Mouse (Mus musculus): ENCODE results near the gene Hist1h4c. TPM values are rescaled to one million over a fixed set of nuclear protein-coding genes. Genes with fewer than 3 reads are reported as not detected.

The Hist1h4c gene
- polyA plus RNA-seq, 1 experiment from 2014 or later: 6.6 TPM

GRCm38 (mm10) chr13:23742007-23742406 is 43.8 kb upstream of the Hist1h4c start:
- no peaks in the 10 kb centered on the region for H3K9me3 ChIP-seq (ENCODE audit: control insufficient read depth, low read length)
- H3K4me3 ChIP-seq (ENCODE audit: low read length): no peak overlapping the region
- no peaks in the 10 kb centered on the region for H3K36me3 ChIP-seq (ENCODE audit: control insufficient read depth, insufficient read depth, low read length)
- H3K27ac ChIP-seq (ENCODE audit: low read length): 0 out of 2 replicates have a peak overlapping the region, but pooled peaks have one; percentile 6
- no peak for ATAC-seq (ENCODE audit: low read depth)
- no peak overlapping the region for H3K4me2 ChIP-seq (ENCODE audit: low read depth, low read length)
- peaks cover 15% of the 10 kb centered on the region for H3K4me1 ChIP-seq (replicated peaks; ENCODE audit: control insufficient read depth, insufficient read depth, low read length)
- H3K9ac ChIP-seq (ENCODE audit: low read length): no peak overlapping the region
- H3K27me3 ChIP-seq (ENCODE audit: control insufficient read depth, insufficient read depth, low read depth, low read length): no peaks in the 10 kb centered on the region

GRCm38 (mm10) chr13:23740910-23741309 is 42.7 kb upstream of the Hist1h4c start:
- Histone ChIP-seq H3K4me3 (ENCODE audit: low read length) (peak overlapping the region; percentile 71; the same call in 1 of the 2 replicates), H3K4me1 (replicated peaks; ENCODE audit: control insufficient read depth, insufficient read depth, low read length) (peaks cover 15% of the 10 kb centered on the region), H3K27ac (ENCODE audit: low read length) (peak overlapping the region; percentile 100; the same call in 1 of the 2 replicates), H3K36me3 (ENCODE audit: control insufficient read depth, insufficient read depth, low read length) (no peaks in the 10 kb centered on the region), H3K9ac (ENCODE audit: low read length) (no peak overlapping the region), H3K4me2 (ENCODE audit: low read depth, low read length) (peak overlapping the region; percentile 92), H3K9me3 (ENCODE audit: control insufficient read depth, low read length) (no peaks in the 10 kb centered on the region), H3K27me3 (ENCODE audit: control insufficient read depth, insufficient read depth, low read depth, low read length) (no peaks in the 10 kb centered on the region)
- 47% methylated on average over 5 of the region's 5 CpGs for WGBS
- ATAC-seq (ENCODE audit: low read depth): no peak

- no peaks in the 10 kb centered on the region for H3K36me3 ChIP-seq (ENCODE audit: control insufficient read depth, insufficient read depth, low read length)
Observed at GRCm38 (mm10) chr13:23740256-23740840, 42.1 kb upstream of the Hist1h4c start.

GRCm38 (mm10) chr13:23739922-23740252 is 41.6 kb upstream of the Hist1h4c start:
- Histone ChIP-seq H3K9ac (ENCODE audit: low read length) (peak overlapping the region; percentile 92), H3K4me2 (ENCODE audit: low read depth, low read length) (peak overlapping the region; percentile 92), H3K4me1 (replicated peaks; ENCODE audit: control insufficient read depth, insufficient read depth, low read length) (peaks cover 15% of the 10 kb centered on the region), H3K36me3 (ENCODE audit: control insufficient read depth, insufficient read depth, low read length) (no peaks in the 10 kb centered on the region), H3K4me3 (ENCODE audit: low read length) (peak overlapping the region; percentile 71), H3K27ac (ENCODE audit: low read length) (peak overlapping the region; percentile 100), H3K9me3 (ENCODE audit: control insufficient read depth, low read length) (no peaks in the 10 kb centered on the region), H3K27me3 (ENCODE audit: control insufficient read depth, insufficient read depth, low read depth, low read length) (no peaks in the 10 kb centered on the region)
- under 1% methylated on average over 14 of the region's 14 CpGs for WGBS
- no peak for ATAC-seq (ENCODE audit: low read depth)

More at GRCm38 (mm10) chr13:23740256-23740840, 42.1 kb upstream of the Hist1h4c start:
- Histone ChIP-seq H3K9ac (ENCODE audit: low read length) (peak overlapping the region; percentile 92), H3K4me1 (replicated peaks; ENCODE audit: control insufficient read depth, insufficient read depth, low read length) (peaks cover 15% of the 10 kb centered on the region), H3K4me2 (ENCODE audit: low read depth, low read length) (peak overlapping the region; percentile 92), H3K4me3 (ENCODE audit: low read length) (peak overlapping the region; percentile 71), H3K9me3 (ENCODE audit: control insufficient read depth, low read length) (no peaks in the 10 kb centered on the region), H3K27me3 (ENCODE audit: control insufficient read depth, insufficient read depth, low read depth, low read length) (no peaks in the 10 kb centered on the region), H3K27ac (ENCODE audit: low read length) (peak overlapping the region; percentile 100)
- 17% methylated on average over 13 of the region's 13 CpGs for WGBS
- no peak for ATAC-seq (ENCODE audit: low read depth)

DNA sequence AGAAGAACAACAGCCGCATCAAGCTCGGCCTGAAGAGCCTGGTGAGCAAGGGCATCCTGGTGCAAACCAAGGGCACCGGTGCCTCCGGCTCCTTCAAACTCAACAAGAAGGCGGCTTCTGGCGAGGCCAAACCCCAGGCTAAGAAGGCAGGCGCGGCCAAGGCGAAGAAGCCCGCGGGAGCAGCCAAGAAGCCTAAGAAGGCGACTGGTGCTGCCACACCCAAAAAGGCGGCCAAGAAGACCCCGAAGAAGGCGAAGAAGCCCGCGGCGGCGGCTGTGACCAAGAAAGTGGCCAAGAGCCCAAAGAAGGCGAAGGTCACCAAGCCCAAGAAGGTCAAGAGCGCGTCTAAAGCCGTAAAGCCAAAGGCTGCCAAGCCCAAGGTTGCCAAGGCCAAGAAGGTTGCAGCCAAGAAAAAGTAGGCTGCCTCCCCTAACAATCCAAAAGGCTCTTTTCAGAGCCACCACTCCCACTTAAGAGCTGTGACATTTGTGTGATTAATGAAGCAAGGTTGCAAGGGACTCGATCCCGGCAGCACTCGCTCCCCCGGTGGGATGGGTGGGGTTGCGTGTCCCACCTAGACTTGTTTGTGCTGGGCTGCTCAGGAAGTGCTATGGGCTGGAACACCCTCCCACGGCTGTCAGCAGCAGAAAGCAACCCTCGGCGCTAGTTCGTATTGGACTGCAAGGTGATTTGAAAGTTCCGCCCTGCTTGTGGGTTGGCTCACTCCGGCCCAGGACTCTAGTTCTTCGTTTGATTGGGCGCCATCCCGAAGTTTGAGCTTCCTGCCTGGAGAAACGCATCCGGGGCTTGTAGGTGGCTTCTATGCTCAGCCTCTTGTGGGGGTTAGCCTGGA is 41.0 kb upstream of the Hist1h4c start:
- H3K36me3 ChIP-seq (ENCODE audit: control insufficient read depth, insufficient read depth, low read length): no peaks in the 10 kb centered on the region
- H3K27me3 ChIP-seq (ENCODE audit: control insufficient read depth, insufficient read depth, low read depth, low read length): no peaks in the 10 kb centered on the region
- peak overlapping the region; percentile 71 for H3K4me3 ChIP-seq (ENCODE audit: low read length)
- peak; percentile 89 for ATAC-seq (ENCODE audit: low read depth)
- WGBS: under 1% methylated on average over 39 of the region's 39 CpGs
- H3K4me2 ChIP-seq (ENCODE audit: low read depth, low read length): peak overlapping the region; percentile 92
- H3K27ac ChIP-seq (ENCODE audit: low read length): peak overlapping the region; percentile 100
- H3K9me3 ChIP-seq (ENCODE audit: control insufficient read depth, low read length): no peaks in the 10 kb centered on the region
- peak overlapping the region; percentile 92 for H3K9ac ChIP-seq (ENCODE audit: low read length)
- H3K4me1 ChIP-seq (replicated peaks; ENCODE audit: control insufficient read depth, insufficient read depth, low read length): peaks cover 15% of the 10 kb centered on the region

GRCm38 (mm10) chr13:23738677-23739068 is 40.4 kb upstream of the Hist1h4c start, which contains the start of gene Hist1h1c:
Gene Hist1h1c (plus strand): TSS chr13:23738808.
- H3K4me2 ChIP-seq (ENCODE audit: low read depth, low read length): peak within 1 kb of the TSS; percentile 92
- H3K9me3 ChIP-seq (ENCODE audit: control insufficient read depth, low read length): no peaks in the 10 kb centered on the region
- H3K27me3 ChIP-seq (ENCODE audit: control insufficient read depth, insufficient read depth, low read depth, low read length): no peaks in the 10 kb centered on the region
- peaks cover 13% of the 10 kb centered on the region for H3K4me1 ChIP-seq (replicated peaks; ENCODE audit: control insufficient read depth, insufficient read depth, low read length)
- WGBS: under 1% methylated on average over 31 of the region's 38 CpGs
- peak within 1 kb of the TSS; percentile 71 for H3K4me3 ChIP-seq (ENCODE audit: low read length)
- no peaks in the 10 kb centered on the region for H3K36me3 ChIP-seq (ENCODE audit: control insufficient read depth, insufficient read depth, low read length)
- H3K27ac ChIP-seq (ENCODE audit: low read length): peak within 1 kb of the TSS; percentile 100
- ATAC-seq (ENCODE audit: low read depth): peak; percentile 93
- peak within 1 kb of the TSS; percentile 92 for H3K9ac ChIP-seq (ENCODE audit: low read length)

GRCm38 (mm10) chr13:23738041-23738440 is 39.8 kb upstream of the Hist1h4c start:
- Histone ChIP-seq H3K4me1 (replicated peaks; ENCODE audit: control insufficient read depth, insufficient read depth, low read length) (peaks cover 10% of the 10 kb centered on the region; the same call in 1 of the 2 replicates), H3K36me3 (ENCODE audit: control insufficient read depth, insufficient read depth, low read length) (no peaks in the 10 kb centered on the region), H3K27ac (ENCODE audit: low read length) (peak overlapping the region; percentile 100), H3K27me3 (ENCODE audit: control insufficient read depth, insufficient read depth, low read depth, low read length) (no peaks in the 10 kb centered on the region), H3K9ac (ENCODE audit: low read length) (peak overlapping the region; percentile 63), H3K9me3 (ENCODE audit: control insufficient read depth, low read length) (no peaks in the 10 kb centered on the region), H3K4me3 (ENCODE audit: low read length) (peak overlapping the region; percentile 71), H3K4me2 (ENCODE audit: low read depth, low read length) (peak overlapping the region; percentile 92)
- no peak for ATAC-seq (ENCODE audit: low read depth)
- WGBS: 22% methylated on average over 4 of the region's 4 CpGs

GRCm38 (mm10) chr13:23737091-23737490 is 38.8 kb upstream of the Hist1h4c start:
- Histone ChIP-seq H3K9me3 (ENCODE audit: control insufficient read depth, low read length) (no peaks in the 10 kb centered on the region), H3K4me2 (ENCODE audit: low read depth, low read length) (no peak overlapping the region), H3K36me3 (ENCODE audit: control insufficient read depth, insufficient read depth, low read length) (no peaks in the 10 kb centered on the region), H3K4me1 (replicated peaks; ENCODE audit: control insufficient read depth, insufficient read depth, low read length) (peaks cover 10% of the 10 kb centered on the region; the same call in 1 of the 2 replicates), H3K4me3 (ENCODE audit: low read length) (no peak overlapping the region), H3K27me3 (ENCODE audit: control insufficient read depth, insufficient read depth, low read depth, low read length) (no peaks in the 10 kb centered on the region), H3K27ac (ENCODE audit: low read length) (no peak overlapping the region), H3K9ac (ENCODE audit: low read length) (no peak overlapping the region)
- ATAC-seq (ENCODE audit: low read depth): no peak
- 86% methylated on average over 5 of the region's 5 CpGs for WGBS

DNA sequence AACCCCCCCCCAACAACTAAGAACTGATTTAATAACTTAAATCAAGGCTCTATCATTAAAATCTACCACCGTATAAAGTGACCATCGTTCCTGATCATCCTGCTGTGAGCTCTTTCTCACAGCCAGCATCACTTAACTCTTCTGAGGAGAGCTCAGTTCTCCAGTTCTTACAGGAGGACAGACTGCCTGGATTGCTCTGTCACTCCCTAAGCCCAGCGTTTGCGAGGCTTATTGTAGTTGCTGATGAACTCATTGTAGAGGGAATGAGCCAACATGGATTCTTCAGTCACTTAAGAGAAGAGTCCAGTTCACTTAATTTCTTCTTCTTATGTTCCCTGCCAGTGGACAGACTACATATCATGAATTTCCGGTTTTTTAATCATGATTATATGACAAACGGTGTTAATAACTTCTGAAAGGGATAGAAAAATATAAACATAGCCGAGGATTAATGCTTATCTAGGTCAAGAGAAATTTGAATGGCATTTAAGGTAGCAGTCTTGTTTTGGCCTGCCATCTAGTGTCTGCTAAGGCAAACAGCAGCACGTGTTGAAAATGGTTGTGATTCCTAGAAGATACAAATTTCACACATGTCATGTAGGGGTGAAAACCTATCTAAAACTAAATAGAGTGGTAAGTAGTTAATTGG is 34.0 kb upstream of the Hist1h4c start:
- Histone ChIP-seq H3K9me3 (ENCODE audit: control insufficient read depth, low read length) (no peaks in the 10 kb centered on the region), H3K27ac (ENCODE audit: low read length) (no peak overlapping the region), H3K27me3 (ENCODE audit: control insufficient read depth, insufficient read depth, low read depth, low read length) (no peaks in the 10 kb centered on the region), H3K36me3 (ENCODE audit: control insufficient read depth, insufficient read depth, low read length) (no peaks in the 10 kb centered on the region), H3K9ac (ENCODE audit: low read length) (no peak overlapping the region), H3K4me2 (ENCODE audit: low read depth, low read length) (no peak overlapping the region), H3K4me3 (ENCODE audit: low read length) (no peak overlapping the region), H3K4me1 (replicated peaks; ENCODE audit: control insufficient read depth, insufficient read depth, low read length) (no peaks in the 10 kb centered on the region)
- WGBS: 22% methylated on average over 8 of the region's 8 CpGs
- no peak for ATAC-seq (ENCODE audit: low read depth)
